In genomic region chr16:93913881-93914576, GRCm38 (mm10) we compare ENCODE assay signal across 12 mouse cellular contexts. TPM values are rescaled to one million over a fixed set of nuclear protein-coding genes. Genes with fewer than 3 reads are reported as not detected.
DNase-seq lines count a peak whose midpoint lies in the region; ATAC-seq and TF ChIP-seq lines count a peak whose summit lies in the region.
"Had no signal": no experiment of that assay in that cellular context is flagged by ENCODE, and none has a peak within 500 bp of the region (broad histone marks: within the 10 kb centered on the region; RNA-seq: fewer than 3 reads in every experiment).

No protein-coding gene starts in this region.

- H3K9me3 ChIP-seq in kidney, embryonic 15.5 days (replicated peaks) = no peaks in the 10 kb centered on the region
- H3K9me3 ChIP-seq in intestine, embryonic 16.5 days (ENCODE audit: control insufficient read depth, low read length) = no peaks in the 10 kb centered on the region
- no peaks in the 10 kb centered on the region for H3K9me3 ChIP-seq in heart, embryonic 12.5 days (replicated peaks)
- no peaks in the 10 kb centered on the region for H3K9me3 ChIP-seq in midbrain, embryonic 10.5 days (replicated peaks)
- H3K9me3 ChIP-seq: limb, embryonic 12.5 days had no signal

- H3K36me3 ChIP-seq in kidney, adult 2 months (ENCODE audit: control insufficient read depth, insufficient read depth, low read length) = no peaks in the 10 kb centered on the region
- H3K36me3 ChIP-seq in kidney, embryonic 15.5 days = no peaks in the 10 kb centered on the region
- no peaks in the 10 kb centered on the region for H3K36me3 ChIP-seq in intestine, embryonic 16.5 days (ENCODE audit: control insufficient read depth, insufficient read depth, low read length)
- no peaks in the 10 kb centered on the region for H3K36me3 ChIP-seq in heart, embryonic 12.5 days
- no peaks in the 10 kb centered on the region for H3K36me3 ChIP-seq in midbrain, embryonic 10.5 days
- H3K36me3 ChIP-seq: limb, embryonic 12.5 days had no signal

- WGBS in kidney, adult 2 months = 68% methylated on average over 10 of the region's 10 CpGs
- WGBS in kidney, embryonic 15.5 days = 68% methylated on average over 10 of the region's 10 CpGs
- WGBS in intestine, embryonic 16.5 days = 74% methylated on average over 10 of the region's 10 CpGs
- WGBS in heart, embryonic 12.5 days = 68% methylated on average over 10 of the region's 10 CpGs
- WGBS in midbrain, embryonic 10.5 days = 84% methylated on average over 10 of the region's 10 CpGs

- no peak for TF ChIP-seq POLR2A in kidney, adult 2 months (IDR thresholded peaks at IDR 0.05; ENCODE audit: low read depth, low read length)

- H3K27ac ChIP-seq in kidney, adult 2 months (ENCODE audit: insufficient read depth, low read depth, low read length) = 0 out of 2 replicates have a peak overlapping the region, but pooled peaks have one; percentile 12
- no peak overlapping the region for H3K27ac ChIP-seq in kidney, embryonic 15.5 days
- H3K27ac ChIP-seq in intestine, embryonic 16.5 days (ENCODE audit: low read length) = no peak overlapping the region
- H3K27ac ChIP-seq in heart, embryonic 12.5 days (ENCODE audit: poor library complexity, severe bottlenecking) = no peak overlapping the region
- no peak overlapping the region for H3K27ac ChIP-seq in midbrain, embryonic 10.5 days (replicated peaks)
- H3K27ac ChIP-seq: hindbrain, postnatal 0 days; limb, embryonic 12.5 days had no signal

- H3K27me3 ChIP-seq in kidney, adult 2 months (replicated peaks; ENCODE audit: control insufficient read depth, insufficient read depth, low read length) = no peaks in the 10 kb centered on the region
- H3K27me3 ChIP-seq in kidney, embryonic 15.5 days = no peaks in the 10 kb centered on the region
- no peaks in the 10 kb centered on the region for H3K27me3 ChIP-seq in intestine, embryonic 16.5 days (replicated peaks; ENCODE audit: control insufficient read depth, insufficient read depth, low read length)
- no peaks in the 10 kb centered on the region for H3K27me3 ChIP-seq in heart, embryonic 12.5 days (replicated peaks)
- no peaks in the 10 kb centered on the region for H3K27me3 ChIP-seq in midbrain, embryonic 10.5 days (ENCODE audit: low read depth, poor library complexity, severe bottlenecking)
- H3K27me3 ChIP-seq: limb, embryonic 12.5 days had no signal

- no peak for ATAC-seq in kidney, embryonic 15.5 days (replicated peaks; ENCODE audit: low FRiP score)
- no peak for ATAC-seq in intestine, embryonic 16.5 days
- no peak for ATAC-seq in heart, embryonic 12.5 days (ENCODE audit: insufficient number of reproducible peaks, low FRiP score)
- ATAC-seq: hindbrain, postnatal 0 days had no signal

- no peak overlapping the region for H3K4me2 ChIP-seq in kidney, embryonic 15.5 days
- H3K4me2 ChIP-seq in intestine, embryonic 16.5 days (ENCODE audit: low read depth, low read length) = no peak overlapping the region
- no peak overlapping the region for H3K4me2 ChIP-seq in heart, embryonic 12.5 days
- H3K4me2 ChIP-seq: limb, embryonic 12.5 days had no signal

- H3K4me1 ChIP-seq in kidney, adult 2 months (ENCODE audit: control insufficient read depth, insufficient read depth, low read length) = 0 out of 2 replicates have a peak, but pooled peaks cover 3% of the 10 kb centered on the region
- H3K4me1 ChIP-seq in kidney, embryonic 15.5 days = peaks cover 38% of the 10 kb centered on the region
- peaks cover 9% of the 10 kb centered on the region; the same call in 1 of the 2 replicates for H3K4me1 ChIP-seq in intestine, embryonic 16.5 days (ENCODE audit: control insufficient read depth, insufficient read depth, low read length)
- H3K4me1 ChIP-seq in heart, embryonic 12.5 days (replicated peaks) = peaks cover 5% of the 10 kb centered on the region
- H3K4me1 ChIP-seq in midbrain, embryonic 10.5 days = peaks cover 12% of the 10 kb centered on the region

- no peak for TF ChIP-seq CTCF in kidney, adult 2 months (conservative IDR thresholded peaks at IDR 0.05; ENCODE audit: insufficient read depth, insufficient read length, low read depth, low read length)

- DNase-seq in kidney, adult 2 months = no peak
- DNase-seq in NIH3T3 (ENCODE audit: low read depth) = peak; percentile 95
- DNase-seq in fibroblast of lung, adult 2 months (ENCODE audit: low read depth) = peak; percentile 88
- DNase-seq in naive thymus-derived CD4-positive, alpha-beta T cell, adult 2 months (ENCODE audit: low read depth) = peak; percentile 82
- no peak for DNase-seq in midbrain, embryonic 10.5 days (ENCODE audit: low spot score)
- DNase-seq: cerebellum, adult 2 months; right cerebral cortex, postnatal 4 days had no signal

- H3K4me3 ChIP-seq in kidney, adult 2 months (ENCODE audit: insufficient read depth, low read depth, low read length) = no peak overlapping the region
- no peak overlapping the region for H3K4me3 ChIP-seq in kidney, embryonic 15.5 days (replicated peaks)
- no peak overlapping the region for H3K4me3 ChIP-seq in intestine, embryonic 16.5 days (ENCODE audit: low read length)
- H3K4me3 ChIP-seq in heart, embryonic 12.5 days = no peak overlapping the region
- no peak overlapping the region for H3K4me3 ChIP-seq in midbrain, embryonic 10.5 days
- H3K4me3 ChIP-seq: limb, embryonic 12.5 days had no signal

- no peak overlapping the region for H3K9ac ChIP-seq in kidney, embryonic 15.5 days
- no peak overlapping the region for H3K9ac ChIP-seq in intestine, embryonic 16.5 days (ENCODE audit: low read depth, low read length)
- H3K9ac ChIP-seq in heart, embryonic 12.5 days = no peak overlapping the region
- H3K9ac ChIP-seq: limb, embryonic 12.5 days had no signal

RNA-seq across cellular contexts. Expression of gene Chaf1b, which starts 30.3 kb away (rescaled TPM):
- polyA plus RNA-seq in kidney, adult 2 months (2012; rRNA removed) = 1.6 and 2.0 TPM in 2 replicates
- 74.8 and 78.9 TPM in 2 replicates for polyA plus RNA-seq in kidney, embryonic 15.5 days (2015; fragmentation: Nextera tagmentation; extraction: Ambion mirVana)
- 45.1 and 53.5 TPM in 2 replicates for polyA plus RNA-seq in intestine, embryonic 16.5 days (2015; fragmentation: Nextera tagmentation; extraction: Ambion mirVana)
- 49.0 and 56.3 TPM in 2 replicates for polyA plus RNA-seq in heart, embryonic 12.5 days (2016; fragmentation: Nextera tagmentation; extraction: Ambion mirVana)
- 119 and 136 TPM in 2 replicates for polyA plus RNA-seq in midbrain, embryonic 10.5 days (2016; fragmentation: Nextera tagmentation; extraction: Ambion mirVana)

Comparison
In these comparisons a context has a peak if more than half of its experiments do, and no peak if none do; other contexts are left out.
1. RNA of gene Chaf1b, which starts 30.3 kb away (polyA plus RNA-seq): 119 to 136 TPM in midbrain, embryonic 10.5 days, 74.8 to 78.9 TPM in kidney, embryonic 15.5 days, 45.1 to 53.5 TPM in intestine, embryonic 16.5 days and 49.0 to 56.3 TPM in heart, embryonic 12.5 days; 1.6 to 2.0 TPM in kidney, adult 2 months; every median in the first group is over 10 times any median in the second.
2. DNase-seq: peak in NIH3T3 (single experiment), fibroblast of lung, adult 2 months (single experiment) and naive thymus-derived CD4-positive, alpha-beta T cell, adult 2 months (single experiment); none in kidney, adult 2 months (single experiment) and midbrain, embryonic 10.5 days (single experiment).